Mouse (Mus musculus) neural tube, embryonic 10.5 days (tissue): ENCODE measurements around the gene Rcor2.
A peak's percentile ranks its signal among the peaks of the same experiment; 100 is the strongest.

Source experiments
- DNase-seq: peaks from one replicate; pipeline ENCODE4 v3.0.0-alpha.2; 2017; ENCODE audit warnings: low spot score; ENCODE audit errors: extremely low spot score

Gene Rcor2

GRCm38 (mm10) chr19:7264766-7265331 is 2.3 kb upstream of the Rcor2 start:
- DNase-seq = peak; percentile 67

GRCm38 (mm10) chr19:7265478-7266191 is 1.5 kb upstream of the Rcor2 start:
- DNase-seq = peak; percentile 85

- DNase-seq = peak; percentile 55
Measured at GRCm38 (mm10) chr19:7266421-7266831, 699 bp upstream of the Rcor2 start.

- peak; percentile 96 for DNase-seq
Measured at GRCm38 (mm10) chr19:7267781-7268721, 926 bp downstream of the Rcor2 start.

- DNase-seq = peak; percentile 94
Measured at GRCm38 (mm10) chr19:7268722-7269090, 1.6 kb downstream of the Rcor2 start.

- DNase-seq = peak; percentile 33
Measured at GRCm38 (mm10) chr19:7269290-7270044, 2.3 kb downstream of the Rcor2 start.

GRCm38 (mm10) chr19:7273486-7273885 is 6.4 kb downstream of the Rcor2 start:
- DNase-seq = no peak

- DNase-seq = no peak
Measured at GRCm38 (mm10) chr19:7274326-7274990, 7.3 kb downstream of the Rcor2 start.

GRCm38 (mm10) chr19:7275131-7275789 is 8.1 kb downstream of the Rcor2 start:
- DNase-seq = no peak

GRCm38 (mm10) chr19:7276053-7276659 is 9.0 kb downstream of the Rcor2 start:
- peak; percentile 38 for DNase-seq

GRCm38 (mm10) chr19:7276796-7277195 is 9.7 kb downstream of the Rcor2 start:
- DNase-seq = no peak

- DNase-seq = no peak
Measured at GRCm38 (mm10) chr19:7278200-7278906, 11.2 kb downstream of the Rcor2 start.

GRCm38 (mm10) chr19:7279114-7279513 is 12.0 kb downstream of the Rcor2 start:
- peak; percentile 49 for DNase-seq

GRCm38 (mm10) chr19:7280557-7281330 is 13.6 kb downstream of the Rcor2 start:
- DNase-seq = no peak

- DNase-seq = no peak
Measured at GRCm38 (mm10) chr19:7286563-7287315, 19.6 kb downstream of the Rcor2 start.

- DNase-seq = no peak
Measured at GRCm38 (mm10) chr19:7288288-7288687, 21.2 kb downstream of the Rcor2 start.

- no peak for DNase-seq
Measured at GRCm38 (mm10) chr19:7289767-7290166, 22.6 kb downstream of the Rcor2 start.
